Mouse (Mus musculus) liver, embryonic 14.5 days (tissue): ENCODE measurements at regions not wholly inside any gene's neighbourhood (a gene's known extent, or its start where the extent isn't known, plus 50 kb on each side); places are given as distances from the start of the nearest gene placed in this dataset.

Experiments
- CTCF ChIP-seq: IDR thresholded peaks from 2 replicates; pipeline ENCODE4 v1.5.1; 2016; ENCODE audit warnings: antibody characterized with exemption, low read depth, control low read depth
- EP300 ChIP-seq: IDR thresholded peaks from 2 replicates; pipeline ENCODE4 v1.6.1; 2016; ENCODE audit warnings: antibody characterized with exemption, low read depth

DNA sequence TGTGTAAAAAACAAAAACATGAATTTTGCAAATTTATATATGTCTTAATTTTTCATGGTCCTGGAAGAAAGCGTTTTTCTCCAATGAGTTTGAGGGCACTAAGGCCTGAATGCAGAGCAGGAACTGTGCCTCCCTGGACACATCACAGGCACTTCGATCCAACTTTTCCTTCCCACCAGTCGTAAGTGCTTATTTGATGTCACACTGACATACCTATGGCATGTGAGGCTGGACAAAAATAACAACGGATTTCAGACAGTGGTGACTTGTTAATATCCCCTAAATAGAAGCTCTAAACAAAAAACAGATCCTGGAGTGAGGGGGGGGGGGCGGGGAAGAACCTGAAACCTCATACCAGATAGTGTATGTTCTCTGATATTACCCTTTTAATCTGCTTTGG lies 1541.9 kb upstream of the Flrt2 start:
- no peak for TF ChIP-seq EP300
- no peak for TF ChIP-seq CTCF
